Mouse (Mus musculus) ES-E14 (cell line): ENCODE data around the gene Ppp1ca. TPM values are rescaled to one million over a fixed set of nuclear protein-coding genes. Genes with fewer than 3 reads are reported as not detected.
A peak's percentile ranks its signal among the peaks of the same experiment; 100 is the strongest.

ENCODE experiments used
- DNase-seq: peaks from one replicate; pipeline ENCODE4 v3.0.0-alpha.2; 2013; ENCODE audit warnings: low read depth, low spot score
- H3K27ac ChIP-seq: 2 replicates; pipeline ENCODE4 v1.5.1; 2012; ENCODE audit warnings: low read depth, mild to moderate bottlenecking, low read length, moderate library complexity, mixed read lengths; ENCODE audit not compliant: poor library complexity, insufficient read depth, severe bottlenecking
- H3K36me3 ChIP-seq: 2 replicates; pipeline ENCODE4 v1.6.1; 2012; ENCODE audit warnings: mild to moderate bottlenecking, low read length, moderate library complexity, mixed read lengths; ENCODE audit not compliant: control insufficient read depth, poor library complexity, insufficient read depth, severe bottlenecking
- H3K4me1 ChIP-seq, 2 experiments: fragments of 150-350 bp in 1 of 2; sonication (generic) in 1 of 2; 2 replicates each; pipeline ENCODE4 v1.6.1; 2012; ENCODE audit warnings: low read length in 2 of 2, mild to moderate bottlenecking in 1 of 2, mixed read lengths in 1 of 2; ENCODE audit not compliant: control insufficient read depth in 2 of 2, insufficient read depth in 2 of 2, poor library complexity in 1 of 2
- H3K4me3 ChIP-seq, 2 experiments: fragments of 150-350 bp in 1 of 2; sonication (generic) in 1 of 2; 2 replicates each; pipeline ENCODE4 v1.5.1; 2012; ENCODE audit warnings: low read length in 2 of 2, low read depth in 1 of 2, mild to moderate bottlenecking in 1 of 2, mixed read lengths in 1 of 2; ENCODE audit not compliant: insufficient read depth in 1 of 2, poor library complexity in 1 of 2, severe bottlenecking in 1 of 2
- H3K9ac ChIP-seq: 2 replicates; pipeline ENCODE4 v1.6.1; 2012; ENCODE audit warnings: low read depth, mild to moderate bottlenecking, low read length, mixed read lengths; ENCODE audit not compliant: poor library complexity, insufficient read depth, severe bottlenecking
- H3K9me3 ChIP-seq: fragments of 150-350 bp; sonication (generic); 2 replicates; pipeline ENCODE4 v1.6.1; 2012; ENCODE audit warnings: low read depth, mild to moderate bottlenecking, low read length; ENCODE audit not compliant: control insufficient read depth, insufficient read depth
- CHD2 ChIP-seq: IDR thresholded peaks from 2 replicates; pipeline ENCODE4 v1.6.1; 2014; ENCODE audit warnings: mild to moderate bottlenecking, low read depth, low read length, inconsistent platforms
- HCFC1 ChIP-seq: IDR thresholded peaks from 2 replicates; pipeline ENCODE4 v1.6.1; 2012; ENCODE audit warnings: low read length, inconsistent platforms, borderline replicate concordance; ENCODE audit not compliant: insufficient read depth
- MAFK ChIP-seq: IDR thresholded peaks from 2 replicates; pipeline ENCODE4 v1.6.1; 2014; ENCODE audit warnings: mild to moderate bottlenecking, low read depth, low read length, inconsistent platforms; ENCODE audit not compliant: insufficient read depth
- ZC3H11A ChIP-seq: IDR thresholded peaks from 2 replicates; pipeline ENCODE4 v1.6.1; 2012; ENCODE audit warnings: low read depth, mild to moderate bottlenecking, inconsistent platforms, low read length, borderline replicate concordance
- ZNF384 ChIP-seq: IDR thresholded peaks from 2 replicates; pipeline ENCODE4 v1.6.1; 2012; ENCODE audit warnings: low read depth, low read length, inconsistent platforms
- in situ Hi-C, 2 experiments: fragments of 600-800 bp; cut with MboI; formaldehyde crosslinking; loops; one replicate each; pipeline ENCODE4 v1.15.1; 2025; ENCODE audit warnings: low sequenced_read_pairs in 2 of 2, inconsistent platforms in 1 of 2; ENCODE audit not compliant: unreplicated experiment in 2 of 2
- total RNA-seq: library from RNA; depleted of rRNA; stranded (reverse); fragments of 300-350 nt; gene quantifications from 2 replicates; pipeline ENCODE4 v1.2.3, GENCODE M21; 2012

Gene Ppp1ca
- total RNA-seq, 1 experiment: 426 TPM

DNA sequence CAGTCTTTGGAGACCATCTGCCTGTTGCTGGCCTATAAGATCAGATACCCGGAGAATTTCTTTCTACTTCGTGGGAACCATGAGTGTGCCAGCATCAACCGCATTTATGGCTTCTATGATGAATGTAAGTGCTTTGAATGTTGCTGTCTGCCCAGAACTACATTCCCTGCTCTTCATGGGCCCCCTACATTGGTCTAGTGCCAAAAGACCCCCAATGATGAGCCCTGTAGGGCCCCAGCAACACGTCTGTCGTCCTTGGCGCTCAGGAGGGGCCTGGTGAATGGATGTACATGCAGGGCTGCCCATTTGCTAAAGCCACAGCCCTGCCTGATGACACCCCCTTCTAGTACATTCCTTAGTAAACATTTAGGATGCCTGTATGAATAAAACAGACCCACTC lies 1.3 kb downstream of the Ppp1ca start:
- Histone ChIP-seq H3K4me3 (peak overlapping the region; percentile 93 to 97), H3K4me1 (peaks cover 2 to 18% of the 10 kb centered on the region in 2 experiments; a peak in 3 of 4 replicates), H3K36me3 (peaks cover 48% of the 10 kb centered on the region), H3K9ac (peak overlapping the region; percentile 97), H3K9me3 (no peaks in the 10 kb centered on the region), H3K27ac (no peak overlapping the region)
- TF ChIP-seq ZNF384 (no peak), MAFK (no peak), HCFC1 (no peak), ZC3H11A (no peak), CHD2 (no peak)
- DNase-seq: no peak
- in situ Hi-C loops: no loop called here

- no peak overlapping the region for H3K4me3 ChIP-seq
- in situ Hi-C loops: no loop called here
- no peak overlapping the region for H3K9ac ChIP-seq
- H3K27ac ChIP-seq: no peak overlapping the region
- H3K36me3 ChIP-seq: peaks cover 51% of the 10 kb centered on the region
- H3K4me1 ChIP-seq: peaks cover 2 to 18% of the 10 kb centered on the region in 2 experiments; a peak in 3 of 4 replicates
- no peak for DNase-seq
- TF ChIP-seq ZNF384: no peak
- TF ChIP-seq HCFC1: no peak
- TF ChIP-seq MAFK: no peak
- TF ChIP-seq CHD2: no peak
- no peak for TF ChIP-seq ZC3H11A
- no peaks in the 10 kb centered on the region for H3K9me3 ChIP-seq
Observed at GRCm38 (mm10) chr19:4194021-4194724, 2.3 kb downstream of the Ppp1ca start.

DNA sequence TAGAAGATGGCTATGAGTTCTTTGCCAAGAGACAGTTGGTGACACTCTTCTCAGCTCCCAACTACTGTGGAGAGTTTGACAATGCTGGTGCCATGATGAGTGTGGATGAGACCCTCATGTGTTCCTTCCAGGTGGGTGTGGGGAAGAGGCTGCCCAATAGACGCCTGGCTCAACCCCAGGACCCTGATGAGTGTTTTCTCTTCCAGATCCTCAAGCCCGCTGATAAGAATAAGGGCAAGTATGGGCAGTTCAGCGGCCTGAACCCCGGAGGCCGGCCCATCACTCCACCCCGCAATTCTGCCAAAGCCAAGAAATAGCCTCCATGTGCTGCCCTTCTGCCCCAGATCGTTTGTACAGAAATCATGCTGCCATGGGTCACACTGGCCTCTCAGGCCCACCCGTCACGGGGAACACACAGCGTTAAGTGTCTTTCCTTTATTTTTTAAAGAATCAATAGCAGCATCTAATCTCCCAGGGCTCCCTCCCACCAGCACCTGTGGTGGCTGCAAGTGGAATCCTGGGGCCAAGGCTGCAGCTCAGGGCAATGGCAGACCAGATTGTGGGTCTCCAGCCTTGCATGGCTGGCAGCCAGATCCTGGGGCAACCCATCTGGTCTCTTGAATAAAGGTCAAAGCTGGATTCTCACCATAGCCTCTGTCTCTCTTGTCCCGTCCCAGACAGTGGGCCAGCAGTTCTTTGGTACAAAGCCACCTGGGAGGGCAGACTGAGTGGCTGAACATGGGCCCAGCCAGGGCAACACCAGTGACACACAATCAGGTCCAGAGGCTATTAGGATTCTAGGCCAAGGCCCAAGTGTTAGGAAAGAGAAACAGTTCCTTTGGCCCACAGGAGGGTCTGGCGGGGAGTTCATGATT lies 3.1 kb downstream of the Ppp1ca start:
- TF ChIP-seq CHD2 (no peak), ZNF384 (no peak), HCFC1 (no peak), ZC3H11A (no peak), MAFK (no peak)

GRCm38 (mm10) chr19:4196048-4196447 lies 4.2 kb downstream of the Ppp1ca start:
- H3K4me3 ChIP-seq: no peak overlapping the region
- H3K27ac ChIP-seq: no peak overlapping the region
- DNase-seq: no peak
- peaks cover 2 to 18% of the 10 kb centered on the region in 2 experiments; a peak in 3 of 4 replicates for H3K4me1 ChIP-seq
- no peaks in the 10 kb centered on the region for H3K9me3 ChIP-seq
- no peak for TF ChIP-seq HCFC1
- no peak for TF ChIP-seq MAFK
- TF ChIP-seq ZC3H11A: no peak
- no peak for TF ChIP-seq ZNF384
- no peak for TF ChIP-seq CHD2
- in situ Hi-C loops: no loop called here
- H3K9ac ChIP-seq: no peak overlapping the region
- H3K36me3 ChIP-seq: peaks cover 63% of the 10 kb centered on the region

More for the DNA sequence above, 3.1 kb downstream of the Ppp1ca start:
- no peaks in the 10 kb centered on the region for H3K9me3 ChIP-seq
- no peak overlapping the region for H3K9ac ChIP-seq
- peaks cover 57% of the 10 kb centered on the region for H3K36me3 ChIP-seq
- no peak for DNase-seq
- no peak overlapping the region for H3K27ac ChIP-seq
- peaks cover 2 to 18% of the 10 kb centered on the region in 2 experiments; a peak in 3 of 4 replicates for H3K4me1 ChIP-seq
- in situ Hi-C loops: no loop called here
- no peak overlapping the region for H3K4me3 ChIP-seq
